Mouse (Mus musculus): ENCODE measurements around the gene Rab2b.

DNA sequence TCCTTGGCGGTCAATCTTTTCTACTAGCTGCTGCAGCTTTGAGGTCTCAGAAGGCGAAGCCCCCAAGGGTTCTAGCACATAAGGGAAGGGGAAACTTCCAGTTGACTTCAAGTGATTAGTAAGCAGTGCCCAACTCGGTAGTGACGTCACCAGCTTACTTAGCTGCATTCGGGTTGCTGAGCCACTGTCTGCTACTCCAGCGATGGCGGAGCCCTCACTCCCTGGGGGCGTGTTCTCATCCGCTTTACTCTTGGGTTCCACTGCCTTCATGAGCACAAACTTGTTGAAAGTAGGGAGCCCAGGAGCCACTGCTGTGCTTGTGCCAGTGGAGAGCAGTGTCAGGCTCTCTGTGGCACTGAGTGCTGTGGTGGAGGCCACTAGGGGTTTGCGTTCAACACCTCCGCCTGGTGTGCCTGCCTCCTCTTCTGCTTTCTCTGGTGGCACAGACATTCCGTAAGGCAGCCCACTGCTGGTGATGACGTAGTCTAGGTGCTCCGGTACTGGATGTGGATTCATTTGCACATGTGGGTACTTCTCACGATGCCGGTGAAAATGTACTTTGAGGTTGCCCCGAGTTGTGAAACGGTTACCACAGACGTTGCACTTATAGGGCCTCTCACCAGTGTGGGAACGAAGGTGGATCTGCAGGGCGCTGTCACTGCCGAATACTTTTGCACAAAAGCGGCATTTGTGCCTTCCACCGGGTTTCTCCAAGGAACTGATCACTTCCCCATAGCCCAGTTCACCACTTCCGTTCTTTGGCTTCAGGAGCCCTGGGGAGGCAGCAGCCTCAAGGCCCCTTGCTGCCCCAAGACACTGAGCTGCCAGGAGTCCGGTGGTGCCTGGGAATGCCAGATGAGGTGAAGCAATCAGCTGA is 34.8 kb upstream of the Rab2b start:
- no peak for TF ChIP-seq POLR2AphosphoS5 (IDR thresholded peaks at IDR 0.05; ENCODE audit: borderline replicate concordance, low read depth, low read length)
- no peak for TF ChIP-seq CTCF (IDR thresholded peaks at IDR 0.05 in 2 of 3, conservative IDR thresholded peaks at IDR 0.05 in 1 of 3; ENCODE audit: control insufficient read depth in 1 of 3, insufficient read depth in 1 of 3, low read depth in 2 of 3, low read length in 3 of 3, poor library complexity in 1 of 3, severe bottlenecking in 1 of 3)
- no peak for TF ChIP-seq SMC3 (IDR thresholded peaks at IDR 0.05; ENCODE audit: low read depth, low read length)
- TF ChIP-seq CHD2 (IDR thresholded peaks at IDR 0.05; ENCODE audit: low read length) = no peak
- TF ChIP-seq POLR2A (IDR thresholded peaks at IDR 0.05; ENCODE audit: control insufficient read depth in 1 of 2, insufficient read depth in 1 of 2, low read depth in 1 of 2, low read length in 2 of 2, poor library complexity in 1 of 2) = no peak
- TF ChIP-seq MAZ (IDR thresholded peaks at IDR 0.05; ENCODE audit: low read depth, low read length) = no peak
- TF ChIP-seq GATA1 (IDR thresholded peaks at IDR 0.05; ENCODE audit: low read depth, low read length) = no peak
- no peak for TF ChIP-seq ZC3H11A (IDR thresholded peaks at IDR 0.05; ENCODE audit: low read depth, low read length)
- TF ChIP-seq E2F4 (IDR thresholded peaks at IDR 0.05; ENCODE audit: borderline replicate concordance, low read depth, low read length) = no peak
